In genomic region chr4:40380309-40380708, GRCm38 (mm10) we compare ENCODE assay signal across 16 mouse cellular contexts.
"Had no signal": no experiment of that assay in that cellular context is flagged by ENCODE, and none has a peak within 500 bp of the region (broad histone marks: within the 10 kb centered on the region; RNA-seq: fewer than 3 reads in every experiment).

No protein-coding gene starts in this region.

- ATAC-seq: midbrain, embryonic 16.5 days had no signal

- H3K9ac ChIP-seq: lung, embryonic 14.5 days; midbrain, embryonic 12.5 days; neural tube, embryonic 13.5 days; neural tube, embryonic 15.5 days had no signal

- DNase-seq: lung, adult 18-20 months; lung, embryonic 14.5 days; lung, postnatal 10 days; lung, postnatal 4 days; midbrain, embryonic 14.5 days; right cerebral cortex, postnatal 14 days; spleen, adult 18-20 months; thymus, adult 18-20 months; thymus, postnatal 14 days; thymus, postnatal 36 days had no signal

- H3K4me3 ChIP-seq: midbrain, embryonic 10.5 days; midbrain, embryonic 12.5 days; myocyte; neural tube, embryonic 13.5 days; neural tube, embryonic 15.5 days had no signal

- H3K4me2 ChIP-seq: lung, embryonic 14.5 days; midbrain, embryonic 12.5 days; neural tube, embryonic 13.5 days; neural tube, embryonic 15.5 days had no signal

- H3K27me3 ChIP-seq: midbrain, embryonic 12.5 days; neural tube, embryonic 13.5 days; neural tube, embryonic 15.5 days had no signal

- H3K27ac ChIP-seq: midbrain, embryonic 10.5 days; midbrain, embryonic 12.5 days; neural tube, embryonic 13.5 days; neural tube, embryonic 15.5 days had no signal

- H3K4me1 ChIP-seq: midbrain, embryonic 10.5 days had no signal

- H3K36me3 ChIP-seq: midbrain, embryonic 10.5 days; midbrain, embryonic 12.5 days; neural tube, embryonic 13.5 days; neural tube, embryonic 15.5 days had no signal

- H3K9me3 ChIP-seq: midbrain, embryonic 10.5 days; midbrain, embryonic 12.5 days; neural tube, embryonic 13.5 days; neural tube, embryonic 15.5 days had no signal
